Mouse (Mus musculus) liver, embryonic 14.5 days (tissue): ENCODE measurements around the gene Ankfn1. TPM values are rescaled to one million over a fixed set of nuclear protein-coding genes. Genes with fewer than 3 reads are reported as not detected.

Source experiments
- ATAC-seq: fragments of 200-750 bp; cut with Nextera tagmentation; 2 replicates; pipeline ENCODE4 v1.8.0; 2017; ENCODE audit warnings: moderate number of reproducible peaks, mild to moderate bottlenecking, moderate library complexity; ENCODE audit not compliant: insufficient read depth
- DNase-seq, 3 experiments: peaks; one replicate each; pipeline ENCODE4 v3.0.0-alpha.2; 2012 to 2013; ENCODE audit warnings: low read depth in 3 of 3, low spot score in 3 of 3
- H3K27ac ChIP-seq: fragments of 300-500 bp; sonication (generic); 2 replicates; pipeline ENCODE4 v1.5.1; 2014; ENCODE audit warnings: moderate library complexity, mild to moderate bottlenecking, control low read depth, inconsistent platforms
- H3K27me3 ChIP-seq: fragments of 300-500 bp; sonication (generic); 2 replicates; pipeline ENCODE4 v1.6.1; 2014; ENCODE audit warnings: mild to moderate bottlenecking, low read length, moderate library complexity; ENCODE audit not compliant: control insufficient read depth, insufficient read depth
- H3K36me3 ChIP-seq: fragments of 300-500 bp; sonication (generic); replicated peaks from 2 replicates; pipeline ENCODE4 v1.6.1; 2014; ENCODE audit warnings: low read depth; ENCODE audit not compliant: control insufficient read depth, insufficient read depth
- H3K4me1 ChIP-seq, 2 experiments: fragments of 200-500 bp in 1 of 2; fragments of 300-500 bp in 1 of 2; sonication (generic) in 1 of 2; replicated peaks; 2 replicates each; pipeline ENCODE4 v1.6.1; 2012 to 2014; ENCODE audit warnings: antibody characterized with exemption in 1 of 2, inconsistent platforms in 1 of 2, low read length in 1 of 2; ENCODE audit not compliant: control insufficient read depth in 2 of 2, insufficient read depth in 2 of 2
- H3K4me2 ChIP-seq: fragments of 300-500 bp; sonication (generic); 2 replicates; pipeline ENCODE4 v1.6.1; 2014; ENCODE audit warnings: low read depth, mild to moderate bottlenecking, control low read depth, moderate library complexity
- H3K4me3 ChIP-seq, 2 experiments: fragments of 200-500 bp in 1 of 2; fragments of 300-500 bp in 1 of 2; sonication (generic) in 1 of 2; 2 replicates each; pipeline ENCODE4 v1.5.1; 2012 to 2014; ENCODE audit warnings: low read depth in 2 of 2, low read length in 2 of 2, mild to moderate bottlenecking in 2 of 2, control low read depth in 1 of 2, inconsistent platforms in 1 of 2, moderate library complexity in 1 of 2; ENCODE audit not compliant: insufficient read depth in 1 of 2
- H3K9ac ChIP-seq: fragments of 300-500 bp; sonication (generic); replicated peaks from 2 replicates; pipeline ENCODE4 v1.6.1; 2014; ENCODE audit warnings: mild to moderate bottlenecking, control low read depth, moderate library complexity
- H3K9me3 ChIP-seq: fragments of 300-500 bp; sonication (generic); 2 replicates; pipeline ENCODE4 v1.6.1; 2016; ENCODE audit warnings: low read length, mixed read lengths; ENCODE audit not compliant: control insufficient read depth
- CTCF ChIP-seq: IDR thresholded peaks from 2 replicates; pipeline ENCODE4 v1.5.1; 2016; ENCODE audit warnings: antibody characterized with exemption, low read depth, control low read depth
- EP300 ChIP-seq: IDR thresholded peaks from 2 replicates; pipeline ENCODE4 v1.6.1; 2016; ENCODE audit warnings: antibody characterized with exemption, low read depth
- WGBS: fragments of 180-500 bp; shearing (Covaris S2); extraction: QIAGEN DNeasy Blood & Tissue Kit; methylation state at CpG from one replicate; pipeline ENCODE4 v1.1.7; 2014; ENCODE audit not compliant: insufficient replicate concordance; 5-methylcytosine and 5-hydroxymethylcytosine counted together
- polyA plus RNA-seq, 2 experiments: library from polyadenylated mRNA; depleted of rRNA in 1 of 2; stranded (reverse) in 1 of 2; unstranded in 1 of 2; fragments of >200 nt; fragmentation: Nextera tagmentation in 1 of 2; extraction: Ambion mirVana in 1 of 2; gene quantifications; 2 replicates each; pipeline versions ENCODE4 v1.2.1 to v1.2.3; 2012 to 2014

Ankfn1 gene
- polyA plus RNA-seq, 2 experiments, result not detected

DNA sequence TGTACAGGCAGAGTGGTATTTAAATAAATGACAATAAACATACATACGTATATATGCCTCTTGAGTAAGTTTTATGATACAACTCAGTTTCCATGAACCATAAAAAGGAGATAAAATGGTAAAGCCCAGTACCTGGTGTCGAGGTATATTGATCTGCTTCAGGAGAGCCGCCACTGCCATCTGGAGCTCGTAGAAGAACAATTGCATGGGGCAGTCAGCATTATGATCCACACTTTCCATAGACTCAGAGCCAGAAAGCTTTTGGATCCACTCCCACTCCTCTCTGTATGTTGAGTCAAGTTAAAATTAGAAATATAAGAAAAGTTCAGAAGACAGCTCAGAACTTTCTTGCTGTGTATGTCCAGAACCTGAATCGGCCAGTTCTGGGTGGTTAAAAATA lies 354.8 kb downstream of the Ankfn1 start:
- WGBS, result 77% methylated on average over 5 of the region's 5 CpGs
- Histone ChIP-seq H3K4me1 (0 out of 4 replicates have a peak, but pooled peaks cover 0 to 2% of the 10 kb centered on the region in 2 experiments), H3K27me3 (no peaks in the 10 kb centered on the region), H3K4me3 (no peak overlapping the region), H3K9ac (no peak overlapping the region), H3K27ac (no peak overlapping the region), H3K4me2 (no peak overlapping the region), H3K9me3 (no peaks in the 10 kb centered on the region), H3K36me3 (no peaks in the 10 kb centered on the region)
- ATAC-seq, result no peak
- DNase-seq, result no peak
- TF ChIP-seq EP300 (no peak), CTCF (no peak)

DNA sequence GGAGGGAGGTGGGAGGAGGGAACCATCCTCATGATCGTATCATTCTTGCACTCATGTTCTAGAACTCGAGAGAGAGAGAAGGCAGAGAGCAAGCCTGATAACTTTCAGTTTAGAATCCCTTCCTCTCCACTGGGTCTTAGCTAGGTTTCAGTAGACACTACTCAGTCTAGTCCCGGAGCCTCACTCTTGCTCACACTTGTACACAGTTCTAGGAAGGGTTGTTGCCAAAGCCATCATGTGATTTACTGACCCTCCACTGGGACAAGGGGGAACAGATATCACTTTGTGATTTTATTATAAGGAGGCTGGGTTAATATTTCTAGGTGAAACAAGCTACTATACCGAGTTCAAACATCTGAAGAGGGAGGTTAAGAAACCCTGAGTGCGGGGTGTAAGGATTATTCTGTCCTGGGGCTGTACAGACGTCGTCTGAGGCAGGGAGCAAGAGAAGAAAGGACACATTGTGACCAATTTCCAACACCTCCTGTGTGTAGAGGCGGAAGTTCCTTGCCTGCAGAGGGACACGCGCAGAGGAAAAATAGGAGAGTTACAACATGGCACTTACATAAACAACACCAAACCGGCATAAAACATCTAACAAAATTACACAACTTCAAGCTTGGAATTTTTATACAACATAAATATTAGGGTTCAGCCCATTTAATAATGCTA lies 356.6 kb downstream of the Ankfn1 start:
- H3K36me3 ChIP-seq, result no peaks in the 10 kb centered on the region
- DNase-seq, result no peak
- H3K27ac ChIP-seq, result no peak overlapping the region
- H3K9me3 ChIP-seq, result no peaks in the 10 kb centered on the region
- TF ChIP-seq CTCF, result no peak
- no peak for TF ChIP-seq EP300
- no peaks in the 10 kb centered on the region for H3K27me3 ChIP-seq
- 66% methylated on average over 11 of the region's 11 CpGs for WGBS
- ATAC-seq, result no peak
- 0 out of 4 replicates have a peak, but pooled peaks cover 0 to 2% of the 10 kb centered on the region in 2 experiments for H3K4me1 ChIP-seq
- H3K9ac ChIP-seq, result no peak overlapping the region
- no peak overlapping the region for H3K4me3 ChIP-seq
- no peak overlapping the region for H3K4me2 ChIP-seq

DNA sequence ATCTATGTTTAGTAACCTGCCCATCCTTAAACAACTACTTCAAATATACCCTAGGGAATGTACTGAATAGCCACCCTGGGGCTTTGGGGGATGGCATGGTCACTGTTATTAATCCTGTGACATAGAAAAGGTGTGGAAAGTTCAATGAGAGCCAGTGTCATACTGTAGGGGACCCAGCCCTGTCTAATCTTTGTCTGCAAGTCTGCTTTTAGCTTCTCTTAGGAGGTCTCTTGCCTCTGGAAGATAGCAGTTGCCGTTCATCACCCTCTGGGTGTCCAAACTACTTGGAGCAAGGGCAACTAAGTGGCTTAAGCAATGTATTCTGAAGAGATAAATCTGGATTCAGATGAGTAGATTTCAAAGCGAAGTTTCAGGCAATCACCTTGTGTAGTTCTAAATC lies 357.6 kb downstream of the Ankfn1 start:
- 51% methylated on average over 2 of the region's 2 CpGs for WGBS
- peak in 1 of 3 experiments; percentile 11 for DNase-seq
- no peak overlapping the region for H3K9ac ChIP-seq

DNA sequence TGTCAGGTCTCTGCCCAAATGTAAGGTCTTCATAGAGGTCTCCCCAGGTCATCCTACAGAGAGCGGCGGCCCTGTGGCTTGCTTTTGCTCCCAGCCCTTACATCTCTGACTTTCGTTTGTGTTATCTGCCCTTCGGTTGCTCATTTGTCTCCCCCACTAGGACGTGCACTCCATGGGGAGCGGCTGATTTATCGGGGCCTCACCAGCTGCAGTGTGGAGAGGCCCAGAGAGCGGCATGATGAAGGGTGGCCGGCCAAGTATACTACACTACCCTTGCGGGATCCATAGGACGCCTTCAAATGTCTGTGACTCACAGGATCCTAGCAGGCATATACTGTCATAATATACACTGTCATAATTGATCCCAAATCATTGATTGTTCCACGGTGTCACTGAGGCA lies 358.8 kb downstream of the Ankfn1 start:
- no peaks in the 10 kb centered on the region for H3K36me3 ChIP-seq
- peak overlapping the region; percentile 29; the same call in 1 of the 2 replicates for H3K4me2 ChIP-seq
- 58% methylated on average over 12 of the region's 12 CpGs for WGBS
- ATAC-seq, result peak; percentile 91
- no peaks in the 10 kb centered on the region for H3K27me3 ChIP-seq
- no peak overlapping the region for H3K4me3 ChIP-seq
- H3K9ac ChIP-seq, result no peak overlapping the region
- H3K9me3 ChIP-seq, result no peaks in the 10 kb centered on the region
- 0 out of 4 replicates have a peak, but pooled peaks cover 0 to 2% of the 10 kb centered on the region in 2 experiments for H3K4me1 ChIP-seq
- TF ChIP-seq CTCF (no peak), EP300 (no peak)
- no peak overlapping the region; the same call in 1 of the 2 replicates for H3K27ac ChIP-seq
- DNase-seq, result peak in 1 of 3 experiments; percentile 38

More for the DNA sequence above, 357.6 kb downstream of the Ankfn1 start:
- no peak for ATAC-seq
- Histone ChIP-seq H3K36me3 (no peaks in the 10 kb centered on the region), H3K27ac (no peak overlapping the region), H3K4me2 (no peak overlapping the region), H3K9me3 (no peaks in the 10 kb centered on the region), H3K4me3 (no peak overlapping the region), H3K4me1 (0 out of 4 replicates have a peak, but pooled peaks cover 0 to 2% of the 10 kb centered on the region in 2 experiments), H3K27me3 (no peaks in the 10 kb centered on the region)
- TF ChIP-seq CTCF (no peak), EP300 (no peak)

DNA sequence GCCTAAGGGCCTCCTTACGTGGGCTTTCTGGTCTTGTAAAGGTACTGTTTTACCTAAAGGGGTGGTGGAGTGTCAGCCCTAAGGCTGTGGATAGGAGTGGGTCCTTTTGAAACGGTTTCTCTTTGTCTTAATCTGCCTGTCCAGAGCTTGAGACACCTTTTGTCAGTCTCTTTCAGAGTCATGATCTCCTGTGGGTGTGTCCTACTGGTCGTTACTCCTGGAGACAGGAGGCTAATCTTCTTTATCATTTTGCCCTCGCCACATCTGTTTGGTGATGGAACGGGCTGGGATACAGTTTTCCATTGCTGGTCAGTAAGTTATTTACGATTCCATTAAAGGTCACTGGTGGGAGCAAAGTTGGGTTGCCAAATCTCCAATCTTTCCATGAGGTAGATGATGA lies 360.7 kb downstream of the Ankfn1 start:
- H3K27ac ChIP-seq, result no peak overlapping the region
- H3K4me3 ChIP-seq, result no peak overlapping the region
- ATAC-seq (peak; percentile 57), DNase-seq (peak in 1 of 3 experiments; percentile 9)
- no peaks in the 10 kb centered on the region for H3K9me3 ChIP-seq
- 43% methylated on average over 6 of the region's 6 CpGs for WGBS
- H3K4me1 ChIP-seq, result 0 out of 4 replicates have a peak, but pooled peaks cover 0 to 2% of the 10 kb centered on the region in 2 experiments
- peak; percentile 21; the same call in 1 of the 2 replicates for TF ChIP-seq EP300
- TF ChIP-seq CTCF, result no peak
- no peaks in the 10 kb centered on the region for H3K27me3 ChIP-seq
- no peaks in the 10 kb centered on the region for H3K36me3 ChIP-seq
- no peak overlapping the region for H3K4me2 ChIP-seq
- H3K9ac ChIP-seq, result no peak overlapping the region
